Mouse (Mus musculus): ENCODE measurements around the gene Fam219b.

DNA sequence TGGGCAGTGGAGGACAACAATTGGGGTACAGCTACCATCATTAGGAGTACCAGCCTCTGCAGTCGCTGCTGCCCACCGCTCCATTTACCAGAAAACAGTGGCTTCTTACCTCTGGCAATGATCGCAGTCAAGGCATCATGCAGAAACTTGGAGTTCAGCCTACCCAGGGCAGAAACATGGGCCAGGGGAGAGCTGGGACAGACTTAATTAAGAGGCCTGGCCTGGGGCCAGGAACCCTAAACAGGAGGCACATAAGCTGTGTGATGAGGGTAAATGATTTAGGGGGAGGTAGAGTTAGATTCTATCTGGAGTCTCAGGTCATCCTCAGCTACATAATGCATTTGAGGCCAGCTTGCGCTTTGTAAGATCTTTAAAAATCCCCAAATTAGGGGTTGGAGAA, 11.9 kb downstream of the Fam219b start:
- TF ChIP-seq TAL1 (IDR thresholded peaks at IDR 0.05; ENCODE audit: low read length) (no peak), GATA1 (IDR thresholded peaks at IDR 0.05; ENCODE audit: low read length) (no peak)
